In the genomic region with DNA sequence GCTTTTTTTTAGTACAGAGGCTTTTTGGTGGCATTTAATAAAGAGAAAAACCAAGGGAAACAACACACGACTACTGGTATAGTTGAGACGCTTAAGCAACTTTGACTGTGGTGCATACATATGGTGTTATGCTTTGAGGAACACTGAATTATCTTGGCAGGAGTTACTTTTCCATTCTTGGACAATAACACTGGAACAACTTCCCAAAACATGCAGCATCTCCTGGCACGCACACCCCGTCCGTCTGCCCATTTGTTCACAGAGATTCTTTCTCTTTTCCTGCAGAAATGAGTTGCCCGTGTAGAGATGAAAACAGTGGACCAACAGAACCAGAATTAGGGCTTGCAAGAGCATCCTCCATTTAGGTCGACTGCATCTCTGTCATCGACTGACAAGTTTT, we compare ENCODE assay signal across 13 mouse cellular contexts.
DNase-seq lines count a peak whose midpoint lies in the region; ATAC-seq and TF ChIP-seq lines count a peak whose summit lies in the region.
"Had no signal": no experiment of that assay in that cellular context is flagged by ENCODE, and none has a peak within 500 bp of the region (broad histone marks: within the 10 kb centered on the region; RNA-seq: fewer than 3 reads in every experiment).

No protein-coding gene starts in this region.

- ATAC-seq in lung, embryonic 14.5 days (ENCODE audit: insufficient read depth): no peak
- ATAC-seq in midbrain, embryonic 14.5 days (ENCODE audit: low FRiP score, low TSS enrichment): no peak

- no peak overlapping the region for H3K9ac ChIP-seq in lung, embryonic 14.5 days
- no peak overlapping the region for H3K9ac ChIP-seq in midbrain, embryonic 14.5 days (replicated peaks; ENCODE audit: low read length)
- H3K9ac ChIP-seq: embryonic facial prominence, embryonic 12.5 days; forebrain, embryonic 12.5 days; hindbrain, embryonic 14.5 days; liver, embryonic 13.5 days; neural tube, embryonic 15.5 days had no signal

- H3K4me2 ChIP-seq in lung, embryonic 14.5 days: no peak overlapping the region
- H3K4me2 ChIP-seq in midbrain, embryonic 14.5 days (ENCODE audit: low read length): no peak overlapping the region
- H3K4me2 ChIP-seq: embryonic facial prominence, embryonic 12.5 days; forebrain, embryonic 12.5 days; hindbrain, embryonic 14.5 days; liver, embryonic 13.5 days; neural tube, embryonic 15.5 days had no signal

- H3K27ac ChIP-seq in lung, embryonic 14.5 days (ENCODE audit: low read depth): no peak overlapping the region
- no peak overlapping the region for H3K27ac ChIP-seq in layer of hippocampus, adult 2 months
- no peak overlapping the region for H3K27ac ChIP-seq in midbrain, embryonic 14.5 days (replicated peaks; ENCODE audit: low read depth, low read length)
- H3K27ac ChIP-seq: embryonic facial prominence, embryonic 12.5 days; forebrain, embryonic 12.5 days; hindbrain, embryonic 14.5 days; liver, embryonic 13.5 days; neural tube, embryonic 15.5 days had no signal

- WGBS in lung, embryonic 14.5 days: 74% methylated on average over 8 of the region's 8 CpGs
- 61% methylated on average over 8 of the region's 8 CpGs for WGBS in lung, adult 2 months
- 89% methylated on average over 8 of the region's 8 CpGs for WGBS in midbrain, embryonic 14.5 days

- no peaks in the 10 kb centered on the region for H3K27me3 ChIP-seq in lung, embryonic 14.5 days (ENCODE audit: insufficient read depth, low read length)
- no peaks in the 10 kb centered on the region for H3K27me3 ChIP-seq in midbrain, embryonic 14.5 days (ENCODE audit: control insufficient read depth, insufficient read depth, low read length)
- H3K27me3 ChIP-seq: embryonic facial prominence, embryonic 12.5 days; forebrain, embryonic 12.5 days; liver, embryonic 13.5 days; megakaryocyte, embryonic 14.5 days; neural tube, embryonic 15.5 days had no signal

- no peaks in the 10 kb centered on the region for H3K4me1 ChIP-seq in lung, embryonic 14.5 days (ENCODE audit: insufficient read depth)
- no peaks in the 10 kb centered on the region for H3K4me1 ChIP-seq in lung, adult 2 months (ENCODE audit: control insufficient read depth, insufficient read depth, low read length)
- H3K4me1 ChIP-seq in midbrain, embryonic 14.5 days (ENCODE audit: control insufficient read depth, insufficient read depth, low read length): no peaks in the 10 kb centered on the region
- H3K4me1 ChIP-seq: embryonic facial prominence, embryonic 12.5 days; forebrain, embryonic 12.5 days; liver, embryonic 13.5 days; megakaryocyte, embryonic 14.5 days; neural tube, embryonic 15.5 days had no signal

- TF ChIP-seq POLR2A in lung, adult 2 months (IDR thresholded peaks at IDR 0.05; ENCODE audit: borderline replicate concordance, extremely low read depth, low read depth, low read length): no peak

- DNase-seq in lung, embryonic 14.5 days: peak; percentile 42
- DNase-seq in lung, adult 2 months: no peak
- DNase-seq in cerebellum, adult 8-10 months: peak; percentile 75
- peak; percentile 24 to 30 for DNase-seq in layer of hippocampus, adult 2 months (ENCODE audit: low spot score in 2 of 2)
- DNase-seq in right cerebral cortex, postnatal 36 days (ENCODE audit: low spot score in 2 of 2): peak; percentile 17 to 22
- DNase-seq in urinary bladder, adult 18-20 months (ENCODE audit: low spot score in 2 of 2): no peak
- DNase-seq in midbrain, embryonic 14.5 days: no peak
- DNase-seq: liver, embryonic 13.5 days had no signal

- no peak for TF ChIP-seq CTCF in lung, embryonic 14.5 days (IDR thresholded peaks at IDR 0.05; ENCODE audit: low read depth)
- TF ChIP-seq CTCF in lung, adult 2 months (IDR thresholded peaks at IDR 0.05; ENCODE audit: insufficient read depth, low read length): no peak
- TF ChIP-seq CTCF in layer of hippocampus, adult 2 months (conservative IDR thresholded peaks at IDR 0.05): no peak

- H3K9me3 ChIP-seq in lung, embryonic 14.5 days (ENCODE audit: low read depth, low read length): no peaks in the 10 kb centered on the region
- H3K9me3 ChIP-seq in midbrain, embryonic 14.5 days (ENCODE audit: control insufficient read depth, low read length): no peaks in the 10 kb centered on the region
- H3K9me3 ChIP-seq: embryonic facial prominence, embryonic 12.5 days; forebrain, embryonic 12.5 days; liver, embryonic 13.5 days; megakaryocyte, embryonic 14.5 days; neural tube, embryonic 15.5 days had no signal

- H3K36me3 ChIP-seq in lung, embryonic 14.5 days (ENCODE audit: insufficient read depth): no peaks in the 10 kb centered on the region
- no peaks in the 10 kb centered on the region for H3K36me3 ChIP-seq in midbrain, embryonic 14.5 days (ENCODE audit: control insufficient read depth, insufficient read depth, low read length)
- H3K36me3 ChIP-seq: embryonic facial prominence, embryonic 12.5 days; forebrain, embryonic 12.5 days; liver, embryonic 13.5 days; neural tube, embryonic 15.5 days had no signal

- no peak overlapping the region for H3K4me3 ChIP-seq in lung, embryonic 14.5 days (ENCODE audit: low read depth, low read length)
- no peak overlapping the region for H3K4me3 ChIP-seq in lung, adult 2 months (replicated peaks; ENCODE audit: extremely low read depth, low read depth, low read length)
- no peak overlapping the region for H3K4me3 ChIP-seq in layer of hippocampus, adult 2 months
- H3K4me3 ChIP-seq in midbrain, embryonic 14.5 days (replicated peaks; ENCODE audit: low read depth, low read length): no peak overlapping the region
- H3K4me3 ChIP-seq: embryonic facial prominence, embryonic 12.5 days; forebrain, embryonic 12.5 days; liver, embryonic 13.5 days; megakaryocyte, embryonic 14.5 days; neural tube, embryonic 15.5 days had no signal

Comparison
In these comparisons a context has a peak if more than half of its experiments do, and no peak if none do; other contexts are left out.
1. DNase-seq: peak in lung, embryonic 14.5 days (single experiment), cerebellum, adult 8-10 months (single experiment), layer of hippocampus, adult 2 months (2 of 2) and right cerebral cortex, postnatal 36 days (2 of 2); none in lung, adult 2 months (single experiment), urinary bladder, adult 18-20 months (0 of 2) and midbrain, embryonic 14.5 days (single experiment).